Mouse (Mus musculus): ENCODE measurements at regions not wholly inside any gene's neighbourhood (a gene's known extent, or its start where the extent isn't known, plus 50 kb on each side); places are given as distances from the start of the nearest gene placed in this dataset.

GRCm38 (mm10) chr9:51379589-51379988 lies 50.9 kb upstream of the 1810046K07Rik start:
- in situ Hi-C loops (cut with MboI, MseI) = no loop called here

GRCm38 (mm10) chr9:51393921-51394320 lies 65.2 kb upstream of the 1810046K07Rik start:
- in situ Hi-C loops (cut with MboI, MseI) = no loop called here

- in situ Hi-C loops (cut with MboI, MseI) = no loop called here
Measured at GRCm38 (mm10) chr9:51394372-51394771, 65.7 kb upstream of the 1810046K07Rik start.

- in situ Hi-C loops (cut with MboI, MseI) = no loop called here
Measured at GRCm38 (mm10) chr9:51396801-51397200, 68.1 kb upstream of the 1810046K07Rik start.

- in situ Hi-C loops (cut with MboI, MseI) = no loop called here
Measured at GRCm38 (mm10) chr9:51397589-51398220, 69.0 kb upstream of the 1810046K07Rik start.

- in situ Hi-C loops (cut with MboI, MseI) = no loop called here
Measured at GRCm38 (mm10) chr9:51398886-51399285, 70.2 kb upstream of the 1810046K07Rik start.

- in situ Hi-C loops (cut with MboI, MseI) = no loop called here
Measured at GRCm38 (mm10) chr9:51399356-51399755, 70.6 kb upstream of the 1810046K07Rik start.

- in situ Hi-C loops (cut with MboI, MseI) = no loop called here
Measured at GRCm38 (mm10) chr9:51401779-51402178, 73.1 kb upstream of the 1810046K07Rik start.

GRCm38 (mm10) chr9:51407978-51408377 lies 79.3 kb upstream of the 1810046K07Rik start:
- in situ Hi-C loops (cut with MboI, MseI) = no loop called here

- in situ Hi-C loops (cut with MboI, MseI) = no loop called here
Measured at GRCm38 (mm10) chr9:51418923-51419482, 90.3 kb upstream of the 1810046K07Rik start.

- in situ Hi-C loops (cut with MboI, MseI) = no loop called here
Measured at GRCm38 (mm10) chr9:51422553-51422952, 93.8 kb upstream of the 1810046K07Rik start.

GRCm38 (mm10) chr9:51423341-51423740 lies 94.6 kb upstream of the 1810046K07Rik start:
- in situ Hi-C loops (cut with MboI, MseI) = no loop called here

- in situ Hi-C loops (cut with MboI, MseI) = no loop called here
Measured at GRCm38 (mm10) chr9:51430426-51430825, 101.7 kb upstream of the 1810046K07Rik start.

- in situ Hi-C loops (cut with MboI, MseI) = no loop called here
Measured at GRCm38 (mm10) chr9:51437130-51437529, 108.4 kb upstream of the 1810046K07Rik start.

- in situ Hi-C loops (cut with MboI, MseI) = no loop called here
Measured at GRCm38 (mm10) chr9:51441773-51442381, 113.2 kb upstream of the 1810046K07Rik start.

GRCm38 (mm10) chr9:51455690-51456089 lies 127.0 kb upstream of the 1810046K07Rik start:
- in situ Hi-C loops (cut with MboI, MseI) = loop anchor here in 1 of 2 experiments (10.0 kb wide), 1 partner anchor 1911 kb away; no protein-coding TSS in a partner anchor

- in situ Hi-C loops (cut with MboI, MseI) = no loop called here
Measured at GRCm38 (mm10) chr9:51462463-51463024, 133.8 kb upstream of the 1810046K07Rik start.

GRCm38 (mm10) chr9:51470031-51470430 lies 141.3 kb upstream of the 1810046K07Rik start:
- in situ Hi-C loops (cut with MboI, MseI) = loop anchor here in 1 of 2 experiments (5.0 kb wide), 1 partner anchor 83 kb away; no protein-coding TSS in a partner anchor

- in situ Hi-C loops (cut with MboI, MseI) = no loop called here
Measured at GRCm38 (mm10) chr9:51476511-51477056, 147.9 kb upstream of the 1810046K07Rik start.

- in situ Hi-C loops (cut with MboI, MseI) = no loop called here
Measured at GRCm38 (mm10) chr9:51487840-51488239, 159.1 kb upstream of the 1810046K07Rik start.

GRCm38 (mm10) chr9:51507265-51507913 lies 178.7 kb upstream of the 1810046K07Rik start:
- in situ Hi-C loops (cut with MboI, MseI) = no loop called here

GRCm38 (mm10) chr9:51517643-51518042 lies 188.9 kb upstream of the 1810046K07Rik start:
- in situ Hi-C loops (cut with MboI, MseI) = no loop called here
